Mouse (Mus musculus) ES-Bruce4 (cell line): Measurements from ENCODE around the gene Actr3.

ENCODE experiments used
- CTCF ChIP-seq: IDR thresholded peaks from one replicate; pipeline ENCODE4 v1.8.1; 2011; ENCODE audit warnings: low read depth, low read length
- POLR2A ChIP-seq: IDR thresholded peaks from one replicate; pipeline ENCODE4 v1.8.1; 2011; ENCODE audit warnings: low read length; ENCODE audit not compliant: insufficient read depth

DNA sequence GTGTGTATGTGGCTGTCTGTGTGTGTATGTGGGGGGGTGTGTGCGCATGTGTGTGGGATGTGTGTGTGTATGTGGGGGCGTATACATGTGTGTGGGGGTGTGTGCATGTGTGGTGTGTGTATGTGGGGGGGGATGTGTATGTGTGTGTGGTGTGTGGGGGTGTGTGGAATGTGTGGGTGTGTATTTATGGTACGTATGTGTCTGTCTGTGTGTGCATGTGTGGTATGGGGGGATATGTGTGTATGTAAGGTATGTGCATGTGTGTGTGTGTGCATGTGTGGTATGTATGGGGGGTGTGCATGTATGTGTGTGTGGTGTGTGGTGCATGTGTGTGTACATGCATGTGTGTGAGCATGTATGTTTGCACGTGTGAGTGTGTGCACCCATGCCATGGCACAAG is 70.0 kb downstream of the Actr3 start:
- TF ChIP-seq POLR2A (no peak), CTCF (no peak)
